Mouse (Mus musculus) adrenal gland (tissue): ENCODE measurements around the gene Tagap1.
"Not testable (repeated sequence)": the region's sequence is repeated elsewhere in the genome, so short reads cannot be mapped to it uniquely, and the experiment has no call there.

ENCODE experiments used
- intact Hi-C: fragments of 180-260 bp; cut with DNase I; formaldehyde crosslinking; loops from one replicate; pipeline ENCODE4 v1.15.1; 2025

The Tagap1 gene

GRCm38 (mm10) chr17:6962936-6963335 is 2.0 kb upstream of the Tagap1 start:
- intact Hi-C loops, result not testable (repeated sequence)

GRCm38 (mm10) chr17:6962339-6962738 is 1.4 kb upstream of the Tagap1 start:
- intact Hi-C loops, result not testable (repeated sequence)

GRCm38 (mm10) chr17:6961181-6962000 is 435 bp upstream of the Tagap1 start:
- intact Hi-C loops, result not testable (repeated sequence)

- intact Hi-C loops, result not testable (repeated sequence)
Observed at GRCm38 (mm10) chr17:6960349-6960748, 607 bp downstream of the Tagap1 start.

GRCm38 (mm10) chr17:6959543-6960259 is 1.3 kb downstream of the Tagap1 start:
- intact Hi-C loops, result not testable (repeated sequence)

- intact Hi-C loops, result not testable (repeated sequence)
Observed at GRCm38 (mm10) chr17:6958881-6959280, 2.1 kb downstream of the Tagap1 start.

- intact Hi-C loops, result not testable (repeated sequence)
Observed at GRCm38 (mm10) chr17:6948769-6949228, 12.2 kb downstream of the Tagap1 start.

GRCm38 (mm10) chr17:6947984-6948768 is 12.8 kb downstream of the Tagap1 start, which contains the start of gene Rsph3b:
Rsph3b (minus strand) TSS chr17:6948682.
- intact Hi-C loops, result not testable (repeated sequence)

- intact Hi-C loops, result not testable (repeated sequence)
Observed at GRCm38 (mm10) chr17:6947637-6947983, 13.3 kb downstream of the Tagap1 start.

- intact Hi-C loops, result not testable (repeated sequence)
Observed at GRCm38 (mm10) chr17:6942560-6942959, 18.4 kb downstream of the Tagap1 start.

- intact Hi-C loops, result not testable (repeated sequence)
Observed at GRCm38 (mm10) chr17:6931625-6932024, 29.3 kb downstream of the Tagap1 start.

GRCm38 (mm10) chr17:6920351-6920894 is 40.5 kb downstream of the Tagap1 start:
- intact Hi-C loops, result not testable (repeated sequence)

GRCm38 (mm10) chr17:6919388-6919787 is 41.6 kb downstream of the Tagap1 start:
- intact Hi-C loops, result not testable (repeated sequence)

GRCm38 (mm10) chr17:6915282-6915681 is 45.7 kb downstream of the Tagap1 start:
- intact Hi-C loops, result not testable (repeated sequence)

- intact Hi-C loops, result not testable (repeated sequence)
Observed at GRCm38 (mm10) chr17:6914066-6914465, 46.9 kb downstream of the Tagap1 start.
